Mouse (Mus musculus) MEL (cell line): ENCODE measurements around the gene Exosc10. TPM values are rescaled to one million over a fixed set of nuclear protein-coding genes. Genes with fewer than 3 reads are reported as not detected.

Experiments used
- DNase-seq: peaks from one replicate; pipeline ENCODE4 v3.0.0; 2011; ENCODE audit warnings: low read depth, low spot score
- H3K27ac ChIP-seq: 2 replicates; pipeline ENCODE4 v1.5.1; 2012; ENCODE audit warnings: low read depth, mild to moderate bottlenecking, control low read depth, low read length, moderate library complexity; ENCODE audit not compliant: control insufficient read depth
- H3K27me3 ChIP-seq, 2 experiments: fragments of 150-350 bp in 1 of 2; sonication (generic) in 1 of 2; 2 replicates each; pipeline ENCODE4 v1.6.1; 2012; ENCODE audit warnings: low read length in 2 of 2, mild to moderate bottlenecking in 2 of 2, improper control_type of control experiment in 1 of 2, moderate library complexity in 1 of 2; ENCODE audit not compliant: insufficient read depth in 2 of 2, control insufficient read depth in 1 of 2
- H3K36me3 ChIP-seq, 2 experiments: 2 replicates each; pipeline ENCODE4 v1.6.1; 2012 to 2014; ENCODE audit warnings: low read length in 2 of 2, improper control_type of control experiment in 1 of 2, inconsistent platforms in 1 of 2, mild to moderate bottlenecking in 1 of 2; ENCODE audit not compliant: insufficient read depth in 2 of 2, control insufficient read depth in 1 of 2
- H3K4me1 ChIP-seq, 2 experiments: fragments of 150-350 bp in 1 of 2; sonication (generic) in 1 of 2; 2 replicates each; pipeline ENCODE4 v1.6.1; 2012; ENCODE audit warnings: low read length in 2 of 2, improper control_type of control experiment in 1 of 2, mild to moderate bottlenecking in 1 of 2; ENCODE audit not compliant: insufficient read depth in 2 of 2, control insufficient read depth in 1 of 2
- H3K4me3 ChIP-seq, 2 experiments: fragments of 150-350 bp in 1 of 2; sonication (generic) in 1 of 2; 2 replicates each; pipeline ENCODE4 v1.5.1; 2012; ENCODE audit warnings: low read depth in 2 of 2, low read length in 2 of 2, mild to moderate bottlenecking in 2 of 2, moderate library complexity in 2 of 2, control low read depth in 1 of 2, improper control_type of control experiment in 1 of 2; ENCODE audit not compliant: control insufficient read depth in 1 of 2, insufficient read depth in 1 of 2
- H3K79me2 ChIP-seq: 2 replicates; pipeline ENCODE4 v1.6.1; 2012; ENCODE audit warnings: mild to moderate bottlenecking, low read length, moderate library complexity; ENCODE audit not compliant: control insufficient read depth, poor library complexity, insufficient read depth
- H3K9ac ChIP-seq: 2 replicates; pipeline ENCODE4 v1.6.1; 2012; ENCODE audit warnings: low read depth, mild to moderate bottlenecking, control low read depth, low read length, moderate library complexity; ENCODE audit not compliant: control insufficient read depth, poor library complexity, severe bottlenecking
- H3K9me3 ChIP-seq: fragments of 150-350 bp; sonication (generic); replicated peaks from 2 replicates; pipeline ENCODE4 v1.6.1; 2012; ENCODE audit warnings: mild to moderate bottlenecking, low read length, improper control_type of control experiment, moderate library complexity; ENCODE audit not compliant: insufficient read depth
- CTCF ChIP-seq, 3 experiments: IDR thresholded peaks in 2 of 3; conservative IDR thresholded peaks in 1 of 3; 2 replicates each; pipeline ENCODE4 v1.5.1; 2011 to 2012; ENCODE audit warnings: low read length in 3 of 3, low read depth in 2 of 3, mild to moderate bottlenecking in 2 of 3, improper control_type of control experiment in 1 of 3, inconsistent platforms in 1 of 3, mixed read lengths in 1 of 3, moderate library complexity in 1 of 3; ENCODE audit not compliant: control insufficient read depth in 1 of 3, insufficient read depth in 1 of 3, poor library complexity in 1 of 3, severe bottlenecking in 1 of 3
- GATA1 ChIP-seq: IDR thresholded peaks from 2 replicates; pipeline ENCODE4 v1.6.1; 2011; ENCODE audit warnings: low read depth, low read length, improper control_type of control experiment
- HCFC1 ChIP-seq: IDR thresholded peaks from 2 replicates; pipeline ENCODE4 v1.6.1; 2012; ENCODE audit warnings: low read depth, mild to moderate bottlenecking, inconsistent platforms, low read length, improper control_type of control experiment, moderate library complexity
- MAX ChIP-seq: IDR thresholded peaks from 2 replicates; pipeline ENCODE4 v1.6.1; 2011; ENCODE audit warnings: low read length, improper control_type of control experiment
- MAZ ChIP-seq: IDR thresholded peaks from 2 replicates; pipeline ENCODE4 v1.6.1; 2012; ENCODE audit warnings: low read depth, mild to moderate bottlenecking, inconsistent platforms, low read length, improper control_type of control experiment
- MYB ChIP-seq: IDR thresholded peaks from 2 replicates; pipeline ENCODE4 v1.6.1; 2011; ENCODE audit warnings: mild to moderate bottlenecking, low read depth, low read length, improper control_type of control experiment
- NELFE ChIP-seq: IDR thresholded peaks from 2 replicates; pipeline ENCODE4 v1.6.1; 2011; ENCODE audit warnings: low read depth, low read length, improper control_type of control experiment
- POLR2AphosphoS2 ChIP-seq: IDR thresholded peaks from 2 replicates; pipeline ENCODE4 v1.6.1; 2011; ENCODE audit warnings: low read length, improper control_type of control experiment
- POLR2AphosphoS5 ChIP-seq: IDR thresholded peaks from 2 replicates; pipeline ENCODE4 v1.6.1; 2012; ENCODE audit warnings: low read depth, borderline replicate concordance, mild to moderate bottlenecking, inconsistent platforms, low read length, moderate library complexity, mixed read lengths
- RCOR1 ChIP-seq: IDR thresholded peaks from 2 replicates; pipeline ENCODE4 v1.6.1; 2012; ENCODE audit warnings: low read depth, mild to moderate bottlenecking, inconsistent platforms, low read length, improper control_type of control experiment
- SMC3 ChIP-seq: IDR thresholded peaks from 2 replicates; pipeline ENCODE4 v1.6.1; 2011; ENCODE audit warnings: low read depth, low read length, improper control_type of control experiment
- TBP ChIP-seq: IDR thresholded peaks from 2 replicates; pipeline ENCODE4 v1.8.0; 2011; ENCODE audit warnings: low read depth, low read length, improper control_type of control experiment
- TCF12 ChIP-seq: IDR thresholded peaks from 2 replicates; pipeline ENCODE4 v1.6.1; 2014; ENCODE audit warnings: low read depth, mild to moderate bottlenecking, inconsistent platforms, low read length, improper control_type of control experiment, moderate library complexity
- USF2 ChIP-seq, 2 experiments: IDR thresholded peaks; 2 replicates each; pipeline ENCODE4 v1.6.1; 2011 to 2012; ENCODE audit warnings: improper control_type of control experiment in 2 of 2, low read length in 2 of 2, borderline replicate concordance in 1 of 2, inconsistent platforms in 1 of 2, low read depth in 1 of 2, mild to moderate bottlenecking in 1 of 2; ENCODE audit not compliant: insufficient read depth in 1 of 2
- ZKSCAN1 ChIP-seq: IDR thresholded peaks from 2 replicates; pipeline ENCODE4 v1.6.1; 2012; ENCODE audit warnings: low read depth, mild to moderate bottlenecking, inconsistent platforms, low read length, improper control_type of control experiment, moderate library complexity
- ZMIZ1 ChIP-seq: IDR thresholded peaks from 2 replicates; pipeline ENCODE4 v1.6.1; 2012; ENCODE audit warnings: low read depth, mild to moderate bottlenecking, inconsistent platforms, low read length, improper control_type of control experiment, moderate library complexity
- polyA plus RNA-seq, 2 experiments: library from polyadenylated mRNA; stranded (reverse) in 1 of 2; unstranded in 1 of 2; fragments of >175 nt in 1 of 2; fragments of >200 nt in 1 of 2; gene quantifications; 2 replicates each; pipeline versions ENCODE4 v1.2.1 to v1.2.4; 2012; ENCODE audit warnings: low replicate concordance in 2 of 2, low read depth in 1 of 2; ENCODE audit not compliant: insufficient read length in 2 of 2, insufficient read depth in 1 of 2, missing spikeins in 1 of 2
- total RNA-seq: library from RNA; depleted of rRNA; stranded (reverse); fragments of 300-350 nt; gene quantifications from 2 replicates; pipeline ENCODE4 v1.2.3, GENCODE M21; 2012

Exosc10 gene
- total and polyA plus RNA-seq, 3 experiments = 71.5 to 109 (median 90.5) TPM

- H3K4me3 ChIP-seq = no peak overlapping the region
- TF ChIP-seq POLR2AphosphoS2 = no peak
- no peak for TF ChIP-seq TBP
- no peak for TF ChIP-seq SMC3
- TF ChIP-seq NELFE = no peak
- TF ChIP-seq TCF12 = no peak
- no peak for TF ChIP-seq MAZ
- no peak for TF ChIP-seq GATA1
- TF ChIP-seq MAX = no peak
- TF ChIP-seq CTCF (IDR thresholded peaks at IDR 0.05 in 2 of 3, conservative IDR thresholded peaks at IDR 0.05 in 1 of 3; ENCODE audit: control insufficient read depth in 1 of 3, insufficient read depth in 1 of 3, low read depth in 2 of 3, low read length in 3 of 3, poor library complexity in 1 of 3, severe bottlenecking in 1 of 3) = no peak
- no peak for TF ChIP-seq POLR2AphosphoS5
- no peak for TF ChIP-seq RCOR1
- no peak for TF ChIP-seq USF2 (IDR thresholded peaks at IDR 0.05; ENCODE audit: borderline replicate concordance in 1 of 2, insufficient read depth in 1 of 2, low read depth in 1 of 2, low read length in 2 of 2)
- no peak for TF ChIP-seq ZKSCAN1
- no peak for DNase-seq
- H3K4me1 ChIP-seq = no peaks in the 10 kb centered on the region
- no peak overlapping the region for H3K9ac ChIP-seq
- H3K79me2 ChIP-seq = no peaks in the 10 kb centered on the region
- H3K9me3 ChIP-seq = no peaks in the 10 kb centered on the region
- peaks cover 0 to 21% of the 10 kb centered on the region in 2 experiments; a peak in 2 of 4 replicates for H3K36me3 ChIP-seq
- H3K27me3 ChIP-seq = no peaks in the 10 kb centered on the region
- H3K27ac ChIP-seq = no peak overlapping the region
Observed at GRCm38 (mm10) chr4:148570138-148570537, 11.9 kb downstream of the Exosc10 start.

- no peak overlapping the region for H3K9ac ChIP-seq
- TF ChIP-seq ZMIZ1 (no peak), USF2 (IDR thresholded peaks at IDR 0.05; ENCODE audit: borderline replicate concordance in 1 of 2, insufficient read depth in 1 of 2, low read depth in 1 of 2, low read length in 2 of 2) (no peak), HCFC1 (no peak), MYB (no peak), MAX (no peak), RCOR1 (no peak)
- H3K27me3 ChIP-seq = no peaks in the 10 kb centered on the region
- H3K36me3 ChIP-seq = peaks cover 0 to 22% of the 10 kb centered on the region in 2 experiments; a peak in 2 of 4 replicates
- no peaks in the 10 kb centered on the region for H3K79me2 ChIP-seq
- no peak for DNase-seq
- H3K4me3 ChIP-seq = no peak overlapping the region
- no peaks in the 10 kb centered on the region for H3K9me3 ChIP-seq
- H3K27ac ChIP-seq = no peak overlapping the region
- no peaks in the 10 kb centered on the region for H3K4me1 ChIP-seq
Observed at GRCm38 (mm10) chr4:148570693-148571295, 12.6 kb downstream of the Exosc10 start.
